ENCODE assay signal across 9 mouse cellular contexts in genomic region chr5:34985867-34986266, GRCm38 (mm10). TPM values are rescaled to one million over a fixed set of nuclear protein-coding genes. Genes with fewer than 3 reads are reported as not detected.
A peak's percentile ranks its signal among the peaks of the same experiment; 100 is the strongest.
DNase-seq lines count a peak whose midpoint lies in the region; ATAC-seq and TF ChIP-seq lines count a peak whose summit lies in the region.
"Had no signal": no experiment of that assay in that cellular context is flagged by ENCODE, and none has a peak within 500 bp of the region (broad histone marks: within the 10 kb centered on the region; RNA-seq: fewer than 3 reads in every experiment).

No protein-coding gene starts in this region.

- no peak for ATAC-seq in G1E (ENCODE audit: extremely low read depth, insufficient number of reproducible peaks, low FRiP score, poor library complexity, severe bottlenecking)

- WGBS in small intestine, adult 2 months = 43% methylated on average over 2 of the region's 2 CpGs

- peak; percentile 74 for TF ChIP-seq CTCF in G1E (IDR thresholded peaks at IDR 0.05; ENCODE audit: low read depth, low read length)
- peak; percentile 83; the same call in 1 of the 2 replicates for TF ChIP-seq CTCF in small intestine, adult 2 months (IDR thresholded peaks at IDR 0.05; ENCODE audit: extremely low read depth, insufficient read length, insufficient replicate concordance, low read depth, low read length)

- no peaks in the 10 kb centered on the region; the same call in 1 of the 2 replicates for H3K27me3 ChIP-seq in G1E (ENCODE audit: insufficient read depth, low read length)
- H3K27me3 ChIP-seq in small intestine, adult 2 months (ENCODE audit: control insufficient read depth, insufficient read depth, low read length) = no peaks in the 10 kb centered on the region

- H3K4me3 ChIP-seq in G1E (ENCODE audit: low read depth, low read length) = no peak overlapping the region
- no peak overlapping the region for H3K4me3 ChIP-seq in small intestine, adult 2 months (ENCODE audit: low read depth, low read length)

- intact Hi-C loops in heart, postnatal 14 days (cut with DNase I) = loop anchor here (1.0 to 2.0 kb wide), 3 partner anchors 39 to 71 kb away; no protein-coding TSS in a partner anchor

- H3K4me1 ChIP-seq in G1E (ENCODE audit: insufficient read depth, low read depth, low read length) = peaks cover 2% of the 10 kb centered on the region; the same call in 1 of the 2 replicates
- peaks cover 14% of the 10 kb centered on the region for H3K4me1 ChIP-seq in small intestine, adult 2 months (ENCODE audit: control insufficient read depth, insufficient read depth, insufficient read length, low read length)

- H3K9me3 ChIP-seq in G1E (replicated peaks) = no peaks in the 10 kb centered on the region

- H3K36me3 ChIP-seq in G1E (replicated peaks) = no peaks in the 10 kb centered on the region
- no peaks in the 10 kb centered on the region for H3K36me3 ChIP-seq in small intestine, adult 2 months (ENCODE audit: control insufficient read depth, insufficient read depth, low read length)

- no peak overlapping the region for H3K27ac ChIP-seq in small intestine, adult 2 months (ENCODE audit: insufficient read depth, low read depth, low read length)
- H3K27ac ChIP-seq: macrophage had no signal

- TF ChIP-seq POLR2A in small intestine, adult 2 months (IDR thresholded peaks at IDR 0.05; ENCODE audit: low read depth, low read length) = no peak

- peak; percentile 40 for DNase-seq in G1E (ENCODE audit: low spot score)
- DNase-seq in adrenal gland, postnatal 10 days = peak; percentile 90
- DNase-seq in embryo, embryonic 11.5 days (ENCODE audit: low read depth, low spot score) = peak; percentile 46
- DNase-seq in heart, postnatal 14 days = peak; percentile 87 to 90
- peak; percentile 76 to 96 for DNase-seq in layer of hippocampus, postnatal 25 days (ENCODE audit: extremely low spot score in 1 of 2, low spot score in 1 of 2)
- peak; percentile 89 for DNase-seq in lung, postnatal 36 days
- peak; percentile 45 for DNase-seq in yolk sac, embryonic 10.5 days (ENCODE audit: low spot score)

RNA-seq across cellular contexts. Expression of gene Rgs12, which starts 36.6 kb away (rescaled TPM):
- total RNA-seq in G1E (2014; fragmentation: Nextera tagmentation) (6.5 and 14.3 TPM in 2 replicates), G1E (2017) (5.7 and 9.5 TPM in 2 replicates)
- polyA plus RNA-seq in G1E (2012) = 1.8 and 1.9 TPM in 2 replicates
- total RNA-seq in adrenal gland, postnatal 10 days (2021) = 10 to 100 TPM; 27.9 to 42.1 TPM
- 10 to 100 TPM; 24.3 to 30.4 TPM for total RNA-seq in heart, postnatal 14 days (2021)
- 10 to 100 TPM; 42.7 to 45.9 TPM for total RNA-seq in layer of hippocampus, postnatal 25 days (2021)
- 4.6 and 6.1 TPM in 2 replicates for polyA plus RNA-seq in small intestine, adult 2 months (2012; rRNA removed)

RNA-seq across cellular contexts. Expression of gene Hgfac, which starts 55.4 kb away (rescaled TPM):
- total RNA-seq in G1E (2014; fragmentation: Nextera tagmentation) (not detected in 2 replicates), G1E (2017) (0.27 and 0.93 TPM in 2 replicates)
- polyA plus RNA-seq in G1E (2012) = not detected in 2 replicates
- total RNA-seq in adrenal gland, postnatal 10 days (2021) = 10 to 100 TPM; 41.3 to 90.3 TPM
- 1 to 10 TPM in 1 of 2 experiments, under 1 TPM in 1; 0.98 to 1.1 TPM for total RNA-seq in heart, postnatal 14 days (2021)
- under 1 TPM; 0.64 to 0.80 TPM for total RNA-seq in layer of hippocampus, postnatal 25 days (2021)
- polyA plus RNA-seq in small intestine, adult 2 months (2012; rRNA removed) = 75.0 and 118 TPM in 2 replicates
- polyA plus RNA-seq: macrophage had no signal

Comparison
In these comparisons a context has a peak if more than half of its experiments do, and no peak if none do; other contexts are left out.
1. DNase-seq: peak in every context shown above with its lines; median percentile 90 in adrenal gland, postnatal 10 days; 89 in lung, postnatal 36 days; 88 in heart, postnatal 14 days; 86 in layer of hippocampus, postnatal 25 days; 46 in embryo, embryonic 11.5 days; 45 in yolk sac, embryonic 10.5 days; 40 in G1E.
2. RNA of gene Hgfac, which starts 55.4 kb away (total RNA-seq): 41.3 to 90.3 TPM in adrenal gland, postnatal 10 days; 0.98 to 1.1 TPM in heart, postnatal 14 days, 0.64 to 0.80 TPM in layer of hippocampus, postnatal 25 days and 0.27 to 0.93 TPM in G1E; every median in the first group is over 10 times any median in the second.